Mouse (Mus musculus): ENCODE results near the gene Odf3l2. TPM values are rescaled to one million over a fixed set of nuclear protein-coding genes. Genes with fewer than 3 reads are reported as not detected.

The Odf3l2 gene
- total RNA-seq (2023; ENCODE audit: inconsistent age) = not detected in 4 replicates

DNA sequence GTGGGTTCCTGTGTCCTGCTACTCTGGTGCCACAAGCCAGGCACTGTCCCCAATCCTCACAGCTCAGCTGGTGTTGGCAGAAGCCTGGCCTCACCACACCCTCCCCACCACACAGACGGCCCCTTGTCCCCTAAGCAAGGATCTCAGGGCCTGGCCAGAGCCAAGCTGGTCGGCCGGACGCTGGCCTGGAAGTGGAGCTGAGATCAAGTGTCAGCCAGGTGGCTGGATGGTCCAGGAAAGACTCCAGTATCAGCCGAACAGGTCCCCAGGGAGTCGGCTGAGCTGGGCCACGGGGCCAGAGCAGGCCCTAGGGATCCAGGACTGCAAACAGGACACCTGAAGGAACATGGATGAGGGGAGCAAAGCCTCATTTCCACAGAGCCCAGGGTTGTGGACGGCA, at the start of gene Odf3l2:
Odf3l2 (minus strand) TSS at position 28 of the 400 bp plus-strand sequence.

DNA sequence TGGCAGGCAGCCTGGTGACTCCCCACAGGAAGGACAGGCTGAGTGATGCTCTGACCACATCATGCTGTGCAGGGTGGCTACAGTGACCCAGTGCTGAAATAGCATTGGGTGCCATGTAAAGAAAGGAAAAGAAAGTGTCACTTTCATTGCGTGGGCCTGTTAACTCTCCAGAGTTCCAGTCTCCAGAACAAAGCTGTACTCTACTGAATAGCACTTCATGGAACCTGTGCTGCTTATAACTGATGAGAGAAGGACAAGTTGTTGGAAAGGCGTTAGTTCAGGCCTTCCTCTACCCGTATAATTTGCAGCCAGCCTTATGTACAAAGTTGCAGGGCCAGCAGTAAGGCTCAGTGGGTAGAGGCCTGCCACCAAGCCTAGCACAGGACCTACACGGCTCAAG, 43.2 kb upstream of the Odf3l2 start, which contains the start of gene Gzmm:
Gzmm (plus strand) TSS at position 301 of the 400 bp plus-strand sequence.

GRCm38 (mm10) chr10:79681591-79682245, 36.2 kb upstream of the Odf3l2 start, which contains the start of gene Cdc34:
Cdc34 (plus strand) TSS chr10:79682195.

GRCm38 (mm10) chr10:79668771-79669575, 23.4 kb upstream of the Odf3l2 start, which contains the start of gene Tpgs1:
Tpgs1 (plus strand) TSS chr10:79669369.

GRCm38 (mm10) chr10:79664131-79664665, 18.7 kb upstream of the Odf3l2 start, which contains the start of gene Madcam1:
Madcam1 (plus strand) TSS chr10:79664559.

GRCm38 (mm10) chr10:79637128-79638110, 8.1 kb downstream of the Odf3l2 start, which contains the start of gene Shc2:
Shc2 (minus strand) TSS chr10:79637918.

DNA sequence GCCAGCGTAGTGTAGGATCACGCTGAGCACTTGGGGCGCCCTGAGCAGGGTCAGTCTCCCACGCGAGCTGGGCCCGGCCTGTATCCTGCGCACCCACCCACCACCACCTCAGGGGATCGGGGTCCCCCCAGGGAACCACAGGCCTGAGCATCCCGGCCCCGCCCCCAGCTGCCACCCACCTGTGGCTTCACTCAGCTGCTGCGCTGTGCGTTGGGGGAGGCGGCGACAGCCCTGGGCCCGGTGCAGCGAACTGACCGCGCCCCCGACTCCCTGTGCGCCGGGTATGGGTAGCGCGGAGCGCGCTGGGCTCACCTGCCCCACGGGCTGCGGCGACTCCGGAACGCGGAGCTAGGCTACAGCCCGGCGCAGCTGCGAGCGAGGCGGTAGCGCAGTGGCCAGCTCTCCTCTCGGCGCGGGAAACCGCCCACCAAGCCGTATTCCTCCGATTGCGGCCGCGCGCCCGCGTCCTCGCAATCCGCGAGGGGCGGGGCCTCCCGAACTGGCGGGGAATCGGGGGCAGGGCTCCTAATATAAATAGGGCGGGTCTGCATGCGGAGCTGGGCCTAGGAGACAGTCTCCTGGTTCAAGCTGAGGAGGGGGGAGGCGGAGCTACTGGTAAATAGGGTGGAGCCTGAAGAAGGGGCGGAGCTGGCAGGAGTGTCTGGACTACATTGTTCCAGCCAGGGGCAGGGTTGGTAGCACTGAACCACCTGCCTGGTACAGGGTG, 31.8 kb downstream of the Odf3l2 start, which contains the start of gene C2cd4c:
C2cd4c (minus strand) TSS at position 448 of the 727 bp plus-strand sequence.

Other genes starting within 250 kb of the Odf3l2 start
- not detected in 4 replicates for gene Vmn2r83, start 177.0 kb downstream of the Odf3l2 start, total RNA-seq (2023; ENCODE audit: inconsistent age)
- gene Plpp2, start 111.9 kb downstream of the Odf3l2 start, total RNA-seq (2023; ENCODE audit: inconsistent age) = 2.5 to 4.1 TPM (median 3.8 TPM) in 4 replicates
- gene Mier2, start 90.5 kb downstream of the Odf3l2 start, total RNA-seq (2023; ENCODE audit: inconsistent age) = 36.6 to 45.9 TPM (median 40.8 TPM) in 4 replicates
- gene Theg, start 58.4 kb downstream of the Odf3l2 start, total RNA-seq (2023; ENCODE audit: inconsistent age) = not detected in 4 replicates
- not detected in 4 replicates for gene C2cd4c, start 31.7 kb downstream of the Odf3l2 start, total RNA-seq (2023; ENCODE audit: inconsistent age)
- gene Shc2, start 7.8 kb downstream of the Odf3l2 start, total RNA-seq (2023; ENCODE audit: inconsistent age) = not detected in 4 replicates
- gene Madcam1, start 18.8 kb upstream of the Odf3l2 start, total RNA-seq (2023; ENCODE audit: inconsistent age) = not detected in 4 replicates
- gene Tpgs1, start 23.6 kb upstream of the Odf3l2 start, total RNA-seq (2023; ENCODE audit: inconsistent age) = 13.7 to 19.6 TPM (median 17.1 TPM) in 4 replicates
- 64.7 to 70.9 TPM (median 68.3 TPM) in 4 replicates for gene Cdc34, start 36.5 kb upstream of the Odf3l2 start, total RNA-seq (2023; ENCODE audit: inconsistent age)
- gene Gzmm, start 43.3 kb upstream of the Odf3l2 start, total RNA-seq (2023; ENCODE audit: inconsistent age) = 1.2 to 2.8 TPM (median 2.1 TPM) in 4 replicates
- gene Bsg, start 58.8 kb upstream of the Odf3l2 start, total RNA-seq (2023; ENCODE audit: inconsistent age) = 101 to 112 TPM (median 107 TPM) in 4 replicates
- 0.26 TPM in 1 of 4 replicates, not detected in the others for gene Hcn2, start 70.9 kb upstream of the Odf3l2 start, total RNA-seq (2023; ENCODE audit: inconsistent age)
- 55.6 to 79.9 TPM (median 71.2 TPM) in 4 replicates for gene Polrmt, start 100.8 kb upstream of the Odf3l2 start, total RNA-seq (2023; ENCODE audit: inconsistent age)
- gene Fgf22, start 109.3 kb upstream of the Odf3l2 start, total RNA-seq (2023; ENCODE audit: inconsistent age) = not detected in 4 replicates
- 52.1 to 65.8 TPM (median 59.1 TPM) in 4 replicates for gene Rnf126, start 121.2 kb upstream of the Odf3l2 start, total RNA-seq (2023; ENCODE audit: inconsistent age)
- gene Fstl3, start 131.5 kb upstream of the Odf3l2 start, total RNA-seq (2023; ENCODE audit: inconsistent age) = 1.1 to 2.1 TPM (median 1.7 TPM) in 4 replicates
- not detected in 4 replicates for gene Prss57, start 145.2 kb upstream of the Odf3l2 start, total RNA-seq (2023; ENCODE audit: inconsistent age)
- gene Palm, start 147.8 kb upstream of the Odf3l2 start, total RNA-seq (2023; ENCODE audit: inconsistent age) = 5.9 to 8.0 TPM (median 6.7 TPM) in 4 replicates
- gene Misp, start 175.3 kb upstream of the Odf3l2 start, total RNA-seq (2023; ENCODE audit: inconsistent age) = not detected in 4 replicates
- gene Ptbp1, start 208.7 kb upstream of the Odf3l2 start, total RNA-seq (2023; ENCODE audit: inconsistent age) = 430 to 480 TPM (median 445 TPM) in 4 replicates
- gene Prtn3, start 228.7 kb upstream of the Odf3l2 start, total RNA-seq (2023; ENCODE audit: inconsistent age) = not detected in 4 replicates
- gene Plppr3, start 228.9 kb upstream of the Odf3l2 start, total RNA-seq (2023; ENCODE audit: inconsistent age) = 0.27 to 1.1 TPM (median 0.75 TPM) in 4 replicates
- gene Elane, start 240.5 kb upstream of the Odf3l2 start, total RNA-seq (2023; ENCODE audit: inconsistent age) = not detected in 4 replicates
- gene Cfd, start 245.1 kb upstream of the Odf3l2 start, total RNA-seq (2023; ENCODE audit: inconsistent age) = not detected in 4 replicates